Mouse (Mus musculus): Measurements from ENCODE around the gene Gm17324.

The Gm17324 gene

DNA sequence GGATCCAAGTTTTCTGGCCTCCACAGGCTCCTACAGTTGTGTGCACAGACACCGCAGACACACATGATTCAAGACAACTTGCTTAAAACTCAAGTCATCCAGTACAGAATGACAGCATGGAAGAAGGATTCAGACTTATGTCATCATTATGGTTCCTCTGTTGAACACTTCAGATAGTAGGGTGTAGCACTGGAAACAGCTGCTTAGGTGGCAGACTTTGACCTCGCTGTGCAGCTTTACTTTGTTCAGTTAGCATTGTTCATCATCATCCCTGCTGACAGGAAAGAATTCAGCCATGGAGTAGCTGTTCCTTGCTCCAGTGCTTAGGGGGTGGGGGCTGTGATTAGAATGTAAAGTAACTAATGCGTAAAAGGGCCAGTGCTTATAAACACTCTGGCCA lies 17.1 kb upstream of the Gm17324 start:
- peak; percentile 32 for DNase-seq (ENCODE audit: low read depth, low spot score)

DNA sequence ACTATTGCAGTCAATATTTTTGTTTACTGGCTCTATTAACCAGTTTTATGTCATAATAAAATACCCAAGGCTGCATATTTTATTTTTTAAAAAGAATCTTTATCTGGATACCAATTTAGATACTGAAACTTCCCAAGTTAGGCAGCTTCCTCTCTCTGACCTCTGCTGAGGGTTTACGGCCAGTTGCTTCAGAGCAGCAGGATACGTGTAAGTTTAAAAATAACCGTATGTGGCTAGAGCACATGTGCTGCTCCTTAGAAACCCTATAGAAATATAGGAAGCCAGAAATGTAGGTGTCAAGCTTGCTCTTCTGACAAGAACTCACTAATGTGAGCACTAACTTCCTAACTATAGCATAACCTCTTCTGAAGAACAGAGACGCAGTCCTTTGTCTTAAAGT lies 14.8 kb upstream of the Gm17324 start:
- DNase-seq (ENCODE audit: low read depth, low spot score) = no peak

DNA sequence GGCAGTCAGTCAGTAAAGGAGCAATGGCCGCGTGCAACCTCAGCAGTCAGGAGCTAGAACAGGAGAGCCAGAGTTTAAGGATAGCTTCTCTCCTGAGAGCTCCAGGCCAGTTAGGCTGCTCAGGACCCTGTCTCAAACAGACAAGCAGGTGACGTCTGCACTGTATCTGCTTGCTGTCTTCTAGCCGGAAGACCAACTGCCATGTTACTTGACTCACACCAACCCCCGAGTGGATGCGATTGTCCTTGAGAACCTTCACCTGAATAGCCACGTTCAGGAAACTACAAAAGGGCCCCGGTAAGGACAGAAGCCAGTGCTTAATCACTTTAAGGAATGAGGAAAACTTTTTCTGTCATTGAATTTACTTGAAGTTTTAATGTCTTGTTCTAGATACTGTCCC lies 8.4 kb upstream of the Gm17324 start:
- DNase-seq (ENCODE audit: low read depth, low spot score) = peak; percentile 67

DNA sequence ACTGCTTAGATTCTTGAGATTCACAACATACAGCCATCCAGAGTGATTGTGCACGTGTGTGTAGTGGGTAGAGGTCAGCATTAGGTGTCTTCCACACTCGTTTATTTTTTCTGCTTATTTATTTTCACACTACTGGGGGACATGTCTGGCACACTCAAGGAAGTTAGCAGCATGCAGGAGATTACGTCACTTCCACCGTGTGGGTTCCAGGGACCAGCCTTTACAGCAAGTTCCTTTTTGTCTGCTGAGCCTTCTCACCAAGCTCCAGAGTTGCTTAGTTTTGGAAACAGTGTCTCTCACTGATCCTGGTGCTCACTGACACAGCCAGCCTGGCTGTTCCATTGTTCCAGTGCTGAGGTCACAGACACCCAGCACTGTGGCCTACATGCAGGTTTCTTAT lies 2.8 kb upstream of the Gm17324 start:
- DNase-seq (ENCODE audit: low read depth, low spot score) = no peak

DNA sequence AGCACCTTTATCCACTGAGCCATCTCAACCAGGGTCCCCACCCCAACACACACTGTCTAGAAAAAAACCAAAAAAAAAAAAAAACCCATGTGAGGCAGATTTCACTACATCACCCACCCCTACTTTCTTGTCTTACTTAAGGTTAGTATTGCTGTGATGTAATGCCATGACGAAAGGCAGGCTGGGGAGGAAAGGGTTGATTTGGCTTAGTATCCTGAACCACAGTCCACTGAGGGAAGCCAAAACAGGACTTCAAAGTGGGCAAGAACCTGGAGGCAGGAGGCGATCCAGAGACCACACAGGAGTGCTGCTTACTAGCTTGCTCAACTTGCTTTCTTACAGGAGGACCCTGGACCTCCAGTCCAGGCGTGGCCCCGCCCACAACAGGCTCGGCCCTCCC lies 1.8 kb upstream of the Gm17324 start:
- peak; percentile 29 for DNase-seq (ENCODE audit: low read depth, low spot score)

DNA sequence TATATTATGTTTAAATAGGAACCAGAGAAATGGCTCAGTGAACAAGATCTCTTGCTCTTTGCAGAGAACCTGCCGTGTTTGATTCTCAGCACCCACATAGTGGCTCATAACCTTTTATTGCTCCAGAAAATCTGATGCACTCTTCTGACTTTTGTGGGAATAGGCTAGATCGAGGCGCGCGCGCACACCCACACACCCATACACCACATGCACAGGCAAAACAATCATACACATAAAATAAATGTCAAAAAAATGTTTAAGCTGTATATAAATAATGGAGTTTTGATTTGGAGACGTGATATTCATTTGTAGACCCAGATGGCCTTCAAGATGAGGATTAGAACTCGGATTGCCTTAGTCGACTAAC lies 997 bp downstream of the Gm17324 start:
- no peak for DNase-seq (ENCODE audit: low read depth, low spot score)

DNA sequence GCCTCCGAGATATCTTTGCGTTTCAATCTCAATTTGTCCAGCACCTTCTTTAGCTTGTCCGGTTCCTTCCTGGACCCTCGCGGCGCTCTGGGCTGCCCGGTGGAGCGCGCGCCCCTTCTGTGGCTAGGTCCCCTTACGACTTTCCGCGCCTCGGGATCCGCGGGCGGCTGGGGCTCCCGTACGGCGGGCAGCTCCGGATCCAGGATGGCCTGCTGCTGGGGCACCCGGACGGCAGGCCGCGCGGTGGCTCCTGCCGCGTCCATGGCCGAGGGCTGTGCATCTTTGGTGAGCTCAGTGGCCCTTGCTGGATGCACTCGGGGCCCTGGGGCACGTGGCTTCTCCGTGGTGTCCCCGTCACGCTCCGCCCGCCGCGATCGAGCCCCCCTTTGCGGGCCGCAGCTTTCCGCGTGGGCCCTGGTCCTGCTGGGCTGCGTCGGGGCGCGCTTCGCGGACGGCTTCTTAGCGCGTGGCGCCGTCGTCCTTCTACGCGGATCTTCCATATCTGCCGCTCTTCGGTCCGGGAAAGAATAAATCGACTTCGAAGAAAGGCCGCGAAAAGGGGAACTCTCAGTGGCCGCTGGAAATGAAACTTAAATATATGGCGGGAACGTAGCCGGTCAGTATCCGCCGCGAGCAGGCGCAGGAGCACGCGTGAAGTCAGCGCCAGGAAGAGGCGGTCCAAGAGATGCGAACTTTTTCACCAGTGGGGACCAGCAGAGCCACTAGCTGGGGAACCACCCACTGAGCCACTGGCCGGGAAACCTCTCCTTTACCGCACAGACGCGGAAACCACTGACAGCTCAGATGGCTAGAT lies 5.8 kb downstream of the Gm17324 start, which contains the start of gene Cgas:
TSS of gene Cgas (minus strand) at position 659 of the 814 bp plus-strand sequence.
- DNase-seq (ENCODE audit: low read depth, low spot score) = peak; percentile 54

DNA sequence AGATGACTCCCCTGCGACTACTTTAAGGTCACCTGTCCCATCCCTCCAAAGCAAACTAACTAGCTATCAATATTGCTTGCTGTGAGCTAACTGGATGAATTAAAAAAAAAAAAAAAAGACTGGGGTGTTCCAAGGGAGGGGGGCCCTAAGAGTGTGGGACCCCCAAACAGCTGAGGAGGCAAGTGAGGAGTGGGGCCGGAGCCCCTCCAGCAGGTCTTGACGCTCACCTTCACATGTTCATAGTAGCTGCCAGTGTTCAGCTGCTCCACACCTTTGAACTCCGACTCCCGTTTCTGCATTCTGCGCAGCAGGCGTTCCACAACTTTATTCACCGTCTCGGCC lies 6.4 kb downstream of the Gm17324 start:
- DNase-seq (ENCODE audit: low read depth, low spot score) = peak; percentile 59

DNA sequence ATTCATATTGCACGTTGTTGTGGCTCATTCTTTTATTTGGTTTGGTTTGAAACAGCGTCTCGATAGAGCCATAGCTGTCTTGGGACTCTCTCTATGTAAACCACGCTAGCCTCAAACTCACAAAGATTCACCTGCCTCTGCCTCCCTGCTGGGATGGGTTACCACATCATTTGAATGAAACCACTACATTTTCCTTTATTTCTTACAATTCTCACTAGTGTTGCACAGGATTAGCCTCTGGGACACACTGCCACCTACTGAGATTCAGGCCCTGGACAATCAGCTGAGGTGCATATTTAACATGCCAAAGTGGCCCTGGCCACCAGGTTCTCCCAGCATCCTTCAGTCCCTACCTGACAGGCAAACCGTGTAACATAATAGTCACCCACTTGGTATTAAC lies 9.2 kb downstream of the Gm17324 start:
- DNase-seq (ENCODE audit: low read depth, low spot score) = no peak

DNA sequence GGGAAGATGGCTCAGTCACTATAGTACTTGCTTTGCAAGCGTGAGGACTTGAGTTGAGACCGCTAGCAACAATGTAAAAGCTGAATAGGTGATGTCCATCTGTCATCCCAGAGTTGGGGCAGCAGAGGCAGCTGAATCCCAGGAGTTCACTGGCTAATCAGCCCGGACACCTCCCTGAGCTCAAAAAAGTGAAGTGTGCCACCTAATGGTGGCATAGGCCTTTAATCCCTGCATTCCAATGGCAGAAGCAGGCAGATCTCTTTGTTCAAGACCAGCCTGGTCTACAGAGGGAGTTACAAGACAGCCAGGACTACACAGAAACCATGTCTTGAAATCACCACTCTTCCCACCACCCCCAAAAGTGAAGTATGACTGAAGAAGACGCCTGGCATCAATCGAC lies 16.1 kb downstream of the Gm17324 start:
- DNase-seq (ENCODE audit: low read depth, low spot score) = peak; percentile 47

DNA sequence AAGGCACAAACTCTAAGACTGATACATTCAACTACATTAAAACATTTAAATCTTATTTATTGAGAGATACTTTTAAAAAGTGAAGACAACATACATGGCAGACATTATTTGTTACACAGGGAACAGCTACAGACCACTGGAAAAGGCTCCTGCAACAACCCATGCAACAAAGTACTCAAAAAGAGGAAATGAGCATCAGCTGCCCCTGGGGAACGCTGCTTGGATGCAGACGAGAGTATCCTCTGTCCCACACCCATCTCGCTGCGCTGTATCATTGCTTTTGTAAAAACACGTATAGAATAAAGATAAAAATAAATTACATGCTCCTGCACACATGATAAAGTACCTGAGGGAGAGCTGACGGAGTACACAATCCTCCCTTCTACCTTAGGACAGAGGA lies 18.1 kb downstream of the Gm17324 start:
- DNase-seq (ENCODE audit: low read depth, low spot score) = no peak

DNA sequence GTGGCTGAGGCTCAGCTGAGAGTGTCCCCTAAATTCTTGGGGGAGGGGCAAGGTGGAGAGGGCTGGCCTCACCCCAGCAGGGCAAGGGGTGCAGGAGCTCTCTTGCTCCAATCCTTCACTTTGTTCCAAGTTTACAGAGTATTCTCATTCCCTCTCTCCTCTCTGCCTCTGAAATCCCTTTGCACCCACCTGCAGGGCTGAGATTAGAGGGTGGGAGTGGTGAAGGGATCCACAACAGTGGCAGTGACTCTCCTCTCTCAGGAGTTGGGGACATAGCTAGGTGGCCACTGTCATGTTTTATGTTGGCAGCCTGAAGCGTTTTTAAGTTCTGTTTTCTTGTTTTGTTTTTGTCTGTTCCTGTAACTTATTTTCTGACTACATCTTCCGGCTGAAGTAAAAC lies 19.0 kb downstream of the Gm17324 start:
- DNase-seq (ENCODE audit: low read depth, low spot score) = no peak

DNA sequence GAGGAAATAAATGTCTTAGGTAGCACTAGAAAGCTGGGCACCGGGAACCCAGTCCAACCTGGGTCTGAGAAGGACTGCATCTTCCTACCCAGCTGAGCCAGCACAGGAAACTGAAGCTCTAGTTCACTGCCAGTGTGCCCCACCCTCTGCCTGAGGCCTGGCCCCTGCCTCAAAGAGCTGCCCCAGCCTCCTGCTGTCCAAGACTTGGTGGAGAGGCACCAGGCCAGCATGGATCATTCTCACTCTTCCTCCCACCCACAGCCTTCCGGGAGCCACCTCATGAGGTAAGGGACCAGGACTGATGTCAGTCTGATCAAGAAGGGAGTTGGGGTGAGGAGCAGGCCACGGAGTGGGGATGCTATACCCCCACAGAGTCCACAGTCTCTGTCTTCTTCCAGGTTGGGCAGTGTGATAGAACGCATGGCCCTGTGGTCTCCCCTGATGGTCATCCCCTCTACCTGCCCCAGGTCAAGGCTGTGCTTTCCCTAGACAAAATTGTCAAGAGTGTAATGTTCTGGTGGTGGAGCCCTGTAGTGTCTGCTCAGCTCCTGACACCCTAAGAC lies 19.6 kb downstream of the Gm17324 start:
- no peak for DNase-seq (ENCODE audit: low read depth, low spot score)

DNA sequence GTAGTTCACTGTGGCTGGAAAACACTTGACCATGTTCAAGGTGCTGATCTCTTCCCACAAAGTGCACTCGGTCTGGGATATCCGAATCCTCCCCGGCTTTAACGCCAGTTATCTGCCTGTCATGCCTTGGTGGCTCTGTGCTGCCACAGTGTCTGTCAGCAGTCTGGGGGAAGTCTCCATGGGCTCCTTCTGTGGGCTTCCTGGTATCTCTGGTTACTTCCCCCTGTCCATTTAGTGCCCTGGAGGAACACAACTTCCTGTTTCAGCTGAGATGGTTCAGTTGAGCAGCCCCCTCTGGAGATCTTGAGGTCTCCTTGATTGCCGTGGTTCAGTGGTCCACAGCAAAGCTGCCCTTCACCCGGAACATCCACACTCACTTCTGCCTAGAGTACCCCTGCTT lies 20.4 kb downstream of the Gm17324 start:
- no peak for DNase-seq (ENCODE audit: low read depth, low spot score)

DNA sequence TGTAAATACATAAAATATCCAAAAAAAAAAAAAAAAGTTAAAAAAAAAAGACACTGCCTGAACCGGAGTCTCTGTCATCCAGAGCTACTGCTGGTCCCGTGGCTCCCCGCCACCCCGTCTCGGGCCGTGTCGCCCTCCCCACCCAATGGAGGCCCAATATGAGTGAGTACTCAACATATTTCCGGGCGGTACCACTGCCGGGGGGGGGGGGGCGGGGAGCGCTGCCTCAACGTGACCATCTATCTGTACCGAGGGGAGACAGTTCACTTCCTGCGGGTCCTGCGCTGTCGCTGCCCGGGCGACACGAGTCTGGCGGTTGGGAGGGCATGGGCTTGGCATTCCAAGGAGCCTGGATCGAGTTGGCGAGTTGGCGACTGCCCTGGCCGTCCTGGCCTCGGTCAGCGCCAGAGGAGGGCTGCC lies 21.2 kb downstream of the Gm17324 start:
- no peak for DNase-seq (ENCODE audit: low read depth, low spot score)

DNA sequence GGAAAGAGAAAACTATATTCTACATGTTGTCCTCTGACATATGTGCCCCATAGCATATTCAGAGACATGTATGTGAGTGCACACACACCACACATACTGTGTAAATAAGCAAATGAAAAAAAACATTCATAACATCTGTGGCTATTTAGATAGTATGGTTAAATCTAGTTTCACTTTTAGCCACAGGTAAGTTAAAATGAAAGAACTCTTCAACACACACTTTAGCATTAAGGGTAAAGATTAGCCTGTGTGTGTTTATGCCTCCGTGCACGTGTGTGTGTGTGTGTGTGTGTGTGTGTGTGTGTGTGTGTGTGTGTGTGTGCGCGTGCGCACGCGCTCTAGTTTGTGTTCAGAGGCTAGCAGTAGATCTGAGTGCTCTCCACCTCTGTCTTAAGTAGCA lies 47.0 kb downstream of the Gm17324 start:
- DNase-seq (ENCODE audit: low read depth, low spot score) = no peak

DNA sequence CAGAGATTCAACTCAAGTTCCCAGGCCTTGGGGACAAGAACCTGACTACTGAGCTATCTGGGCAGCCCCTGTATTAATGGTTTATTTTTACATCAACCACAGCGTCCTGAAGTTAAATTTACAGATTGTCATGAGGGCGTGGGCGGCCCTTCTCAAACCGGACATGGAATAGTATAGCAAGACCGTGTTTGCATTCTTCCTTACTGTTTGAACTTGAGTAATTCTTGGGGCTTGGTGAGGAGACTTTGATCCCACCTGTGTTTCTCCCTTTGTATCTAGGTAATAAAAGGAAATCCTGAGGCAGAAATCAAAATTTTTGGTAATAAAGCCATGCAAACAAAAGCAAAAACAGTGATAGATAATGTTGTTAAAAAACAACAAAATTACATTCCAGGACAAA lies 48.0 kb downstream of the Gm17324 start:
- no peak for DNase-seq (ENCODE audit: low read depth, low spot score)

All from R1 (cell line).